Mouse (Mus musculus): Measurements from ENCODE around the gene Ascc1.

Ascc1 gene

GRCm38 (mm10) chr10:60002673-60003212, at the start of gene Ascc1, which contains the start of gene Anapc16:
Ascc1 (plus strand) TSS chr10:60002805.
Anapc16 (minus strand) TSS chr10:60003135.
- peak; percentile 99 for DNase-seq

- no peak for DNase-seq
Observed at GRCm38 (mm10) chr10:59953564-59954039, 49.0 kb upstream of the Ascc1 start.

GRCm38 (mm10) chr10:59956681-59957080, 45.9 kb upstream of the Ascc1 start:
- no peak for DNase-seq

- DNase-seq: no peak
Observed at GRCm38 (mm10) chr10:59957171-59958149, 45.1 kb upstream of the Ascc1 start.

GRCm38 (mm10) chr10:59958458-59958857, 44.1 kb upstream of the Ascc1 start:
- no peak for DNase-seq

GRCm38 (mm10) chr10:59959517-59959916, 43.1 kb upstream of the Ascc1 start:
- DNase-seq: no peak

GRCm38 (mm10) chr10:59963609-59964008, 39.0 kb upstream of the Ascc1 start:
- no peak for DNase-seq

GRCm38 (mm10) chr10:59964504-59965361, 37.9 kb upstream of the Ascc1 start:
- DNase-seq: no peak

GRCm38 (mm10) chr10:59965362-59965695, 37.3 kb upstream of the Ascc1 start:
- no peak for DNase-seq

- DNase-seq: no peak
Observed at GRCm38 (mm10) chr10:59965788-59966187, 36.8 kb upstream of the Ascc1 start.

GRCm38 (mm10) chr10:59966743-59967142, 35.9 kb upstream of the Ascc1 start:
- no peak for DNase-seq

- peak; percentile 68 for DNase-seq
Observed at GRCm38 (mm10) chr10:59967309-59967942, 35.2 kb upstream of the Ascc1 start.

- peak; percentile 88 for DNase-seq
Observed at GRCm38 (mm10) chr10:59969821-59970449, 32.7 kb upstream of the Ascc1 start.

GRCm38 (mm10) chr10:59970450-59971062, 32.0 kb upstream of the Ascc1 start:
- peak; percentile 49 for DNase-seq

- DNase-seq: no peak
Observed at GRCm38 (mm10) chr10:59971813-59972212, 30.8 kb upstream of the Ascc1 start.

- no peak for DNase-seq
Observed at GRCm38 (mm10) chr10:59972534-59972933, 30.1 kb upstream of the Ascc1 start.

GRCm38 (mm10) chr10:59972999-59973398, 29.6 kb upstream of the Ascc1 start:
- DNase-seq: no peak

- DNase-seq: no peak
Observed at GRCm38 (mm10) chr10:59973400-59973799, 29.2 kb upstream of the Ascc1 start.

- peak; percentile 61 for DNase-seq
Observed at GRCm38 (mm10) chr10:59974191-59974664, 28.4 kb upstream of the Ascc1 start.

GRCm38 (mm10) chr10:59974786-59975185, 27.8 kb upstream of the Ascc1 start:
- DNase-seq: no peak

- DNase-seq: no peak
Observed at GRCm38 (mm10) chr10:59977141-59977540, 25.5 kb upstream of the Ascc1 start.

Measured in cerebellum, adult 9-11 months (tissue).